Mouse (Mus musculus) heart, postnatal 0 days (tissue): ENCODE data around the gene C530008M17Rik.

Experiments
- CTCF ChIP-seq: IDR thresholded peaks from 2 replicates; pipeline ENCODE4 v1.5.1; 2016; ENCODE audit warnings: antibody characterized with exemption, control low read depth, low read depth
- EP300 ChIP-seq: IDR thresholded peaks from 2 replicates; pipeline ENCODE4 v1.6.1; 2016; ENCODE audit warnings: antibody characterized with exemption, low read depth

DNA sequence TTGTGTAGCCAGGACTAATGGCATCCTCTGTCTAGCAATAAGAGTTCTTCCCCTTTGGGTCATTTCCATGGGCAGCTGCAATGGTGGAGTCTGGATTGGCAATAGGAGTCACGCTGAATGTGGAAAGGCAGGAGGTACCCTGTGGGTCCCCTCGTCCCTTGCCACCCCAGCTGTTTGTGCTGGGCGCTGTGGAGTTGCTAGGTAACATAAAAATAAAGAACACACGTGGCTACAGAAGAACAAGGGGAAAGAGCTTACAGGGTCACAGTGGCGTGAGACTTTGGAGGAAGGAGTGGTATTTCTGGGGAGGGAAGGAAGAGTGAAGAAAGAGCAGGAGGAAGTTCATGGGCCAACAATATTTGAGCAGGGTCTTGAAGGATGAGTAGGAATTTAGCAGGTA, 11.8 kb downstream of the C530008M17Rik start:
- TF ChIP-seq CTCF, result no peak
- TF ChIP-seq EP300, result no peak
